ENCODE assay signal across 8 mouse cellular contexts in the genomic region with DNA sequence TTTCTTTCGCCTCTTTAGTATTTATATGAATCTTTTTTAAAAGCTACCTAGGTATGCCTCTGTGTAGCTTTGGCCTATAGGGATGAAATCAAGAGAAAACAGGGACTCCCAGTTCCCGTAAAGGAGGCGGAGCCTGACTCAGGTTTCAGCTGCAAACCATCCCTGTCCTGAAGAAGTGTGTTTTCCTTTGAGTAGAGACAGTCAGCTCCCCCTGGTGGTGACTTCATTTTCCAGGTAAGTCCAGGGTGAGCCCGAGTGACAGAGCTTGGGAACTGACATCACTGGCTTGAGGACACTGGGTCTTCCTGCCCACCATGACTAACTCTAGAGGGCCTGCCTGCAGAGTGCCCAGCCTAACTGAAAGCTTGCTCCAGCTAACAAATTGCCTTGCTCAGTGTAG. TPM values are rescaled to one million over a fixed set of nuclear protein-coding genes. Genes with fewer than 3 reads are reported as not detected.
DNase-seq lines count a peak whose midpoint lies in the region; ATAC-seq and TF ChIP-seq lines count a peak whose summit lies in the region.

No protein-coding gene starts in this region.

- no peak overlapping the region for H3K4me3 ChIP-seq in neural tube, embryonic 15.5 days (replicated peaks)
- H3K4me3 ChIP-seq in hindbrain, embryonic 15.5 days, result no peak overlapping the region
- H3K4me3 ChIP-seq in midbrain, embryonic 11.5 days (ENCODE audit: low read depth, low read length), result no peak overlapping the region
- no peak overlapping the region for H3K4me3 ChIP-seq in thymus, adult 2 months (ENCODE audit: control insufficient read depth, insufficient read depth, low read length)

- no peak for ATAC-seq in neural tube, embryonic 15.5 days (ENCODE audit: low FRiP score)
- ATAC-seq in hindbrain, embryonic 15.5 days (ENCODE audit: low FRiP score, low read depth), result peak; percentile 48; the same call in 1 of the 2 replicates
- 0 out of 2 replicates have a peak, but pooled peaks have one; percentile 30 for ATAC-seq in midbrain, embryonic 11.5 days (ENCODE audit: low FRiP score)

- 48% methylated on average over 4 of the region's 4 CpGs for WGBS in neural tube, embryonic 15.5 days
- 44% methylated on average over 4 of the region's 4 CpGs for WGBS in hindbrain, embryonic 15.5 days
- 37% methylated on average over 4 of the region's 4 CpGs for WGBS in midbrain, embryonic 11.5 days
- WGBS in thymus, adult 2 months, result 50% methylated on average over 4 of the region's 4 CpGs

- TF ChIP-seq POLR2A in thymus, adult 2 months (IDR thresholded peaks at IDR 0.05; ENCODE audit: control insufficient read depth, extremely low read depth, insufficient read depth, low read length, poor library complexity), result no peak

- H3K9ac ChIP-seq in neural tube, embryonic 15.5 days (replicated peaks), result no peak overlapping the region
- no peak overlapping the region for H3K9ac ChIP-seq in hindbrain, embryonic 15.5 days
- no peak overlapping the region for H3K9ac ChIP-seq in midbrain, embryonic 11.5 days (ENCODE audit: low read length)

- TF ChIP-seq CTCF in thymus, adult 2 months (IDR thresholded peaks at IDR 0.05; ENCODE audit: borderline replicate concordance, control insufficient read depth, extremely low read depth, insufficient read depth, low read length, poor library complexity), result peak; percentile 25; the same call in 1 of the 2 replicates

- H3K4me2 ChIP-seq in neural tube, embryonic 15.5 days, result no peak overlapping the region
- no peak overlapping the region for H3K4me2 ChIP-seq in hindbrain, embryonic 15.5 days
- no peak overlapping the region for H3K4me2 ChIP-seq in midbrain, embryonic 11.5 days

- H3K27ac ChIP-seq in neural tube, embryonic 15.5 days (replicated peaks), result no peak overlapping the region
- no peak overlapping the region for H3K27ac ChIP-seq in hindbrain, embryonic 15.5 days (replicated peaks)
- H3K27ac ChIP-seq in midbrain, embryonic 11.5 days (ENCODE audit: low read depth, low read length), result no peak overlapping the region
- no peak overlapping the region for H3K27ac ChIP-seq in thymus, adult 2 months (ENCODE audit: control insufficient read depth, insufficient read depth, low read length)

- H3K27me3 ChIP-seq in neural tube, embryonic 15.5 days (replicated peaks), result no peaks in the 10 kb centered on the region
- no peaks in the 10 kb centered on the region for H3K27me3 ChIP-seq in hindbrain, embryonic 15.5 days
- no peaks in the 10 kb centered on the region for H3K27me3 ChIP-seq in midbrain, embryonic 11.5 days (ENCODE audit: control insufficient read depth, insufficient read depth, low read length)
- no peaks in the 10 kb centered on the region for H3K27me3 ChIP-seq in thymus, adult 2 months (ENCODE audit: control insufficient read depth, insufficient read depth, low read length)

- DNase-seq in neural tube, embryonic 10.5 days (ENCODE audit: extremely low spot score, low spot score), result peak; percentile 48
- DNase-seq in adrenal gland, adult 2 months, result peak; percentile 66
- peak; percentile 75 for DNase-seq in embryo, embryonic 11 days
- peak; percentile 35 to 67 for DNase-seq in layer of hippocampus, postnatal 25 days (ENCODE audit: extremely low spot score in 1 of 2, low spot score in 1 of 2)
- peak; percentile 89 for DNase-seq in midbrain, embryonic 11.5 days (ENCODE audit: low spot score, missing footprints)
- DNase-seq in thymus, adult 2 months, result peak; percentile 69

- no peaks in the 10 kb centered on the region for H3K9me3 ChIP-seq in neural tube, embryonic 15.5 days (replicated peaks)
- no peaks in the 10 kb centered on the region for H3K9me3 ChIP-seq in hindbrain, embryonic 15.5 days
- no peaks in the 10 kb centered on the region for H3K9me3 ChIP-seq in midbrain, embryonic 11.5 days (ENCODE audit: control insufficient read depth, low read length)

- no peaks in the 10 kb centered on the region for H3K36me3 ChIP-seq in neural tube, embryonic 15.5 days
- no peaks in the 10 kb centered on the region for H3K36me3 ChIP-seq in hindbrain, embryonic 15.5 days
- H3K36me3 ChIP-seq in midbrain, embryonic 11.5 days (ENCODE audit: control insufficient read depth, insufficient read depth, low read length), result no peaks in the 10 kb centered on the region
- H3K36me3 ChIP-seq in thymus, adult 2 months (ENCODE audit: control insufficient read depth, insufficient read depth, low read length), result no peaks in the 10 kb centered on the region

- H3K4me1 ChIP-seq in neural tube, embryonic 15.5 days, result no peaks in the 10 kb centered on the region
- no peaks in the 10 kb centered on the region for H3K4me1 ChIP-seq in hindbrain, embryonic 15.5 days (replicated peaks)
- no peaks in the 10 kb centered on the region for H3K4me1 ChIP-seq in midbrain, embryonic 11.5 days (ENCODE audit: control insufficient read depth, insufficient read depth, low read length)
- H3K4me1 ChIP-seq in thymus, adult 2 months (replicated peaks; ENCODE audit: control insufficient read depth, insufficient read depth, low read length), result no peaks in the 10 kb centered on the region

RNA-seq across cellular contexts. Expression of a gene that starts 7.3 kb away (rescaled TPM):
- 0.77 and 1.3 TPM in 2 replicates for polyA plus RNA-seq in neural tube, embryonic 15.5 days (2015; fragmentation: Nextera tagmentation; extraction: Ambion mirVana)
- 1 to 10 TPM in 1 of 2 experiments, under 1 TPM in 1; 0.97 to 1.3 TPM for total RNA-seq in adrenal gland, adult 2 months (2021)
- 0.83 and 1.3 TPM in 2 replicates for polyA plus RNA-seq in adrenal gland, adult 2 months (2012; rRNA removed)
- 0.44 and 0.63 TPM in 2 replicates for polyA plus RNA-seq in hindbrain, embryonic 15.5 days (2015; fragmentation: Nextera tagmentation; extraction: Ambion mirVana)
- total RNA-seq in layer of hippocampus, postnatal 25 days (2021), result under 1 TPM; 0.66 TPM
- 0.23 and 0.57 TPM in 2 replicates for polyA plus RNA-seq in midbrain, embryonic 11.5 days (2014; fragmentation: Nextera tagmentation; extraction: Ambion mirVana)
- polyA plus RNA-seq in thymus, adult 2 months (2012; rRNA removed), result 2.5 and 3.4 TPM in 2 replicates

RNA-seq across cellular contexts. Expression of a gene that starts 43.4 kb away (rescaled TPM):
- polyA plus RNA-seq in neural tube, embryonic 15.5 days (2015; fragmentation: Nextera tagmentation; extraction: Ambion mirVana), result 12.0 and 12.8 TPM in 2 replicates
- 1 to 10 TPM; 2.6 to 3.9 TPM for total RNA-seq in adrenal gland, adult 2 months (2021)
- polyA plus RNA-seq in adrenal gland, adult 2 months (2012; rRNA removed), result 2.2 and 2.3 TPM in 2 replicates
- 10.1 and 11.6 TPM in 2 replicates for polyA plus RNA-seq in hindbrain, embryonic 15.5 days (2015; fragmentation: Nextera tagmentation; extraction: Ambion mirVana)
- 1 to 10 TPM; 5.1 to 6.1 TPM for total RNA-seq in layer of hippocampus, postnatal 25 days (2021)
- 9.8 and 10.6 TPM in 2 replicates for polyA plus RNA-seq in midbrain, embryonic 11.5 days (2014; fragmentation: Nextera tagmentation; extraction: Ambion mirVana)
- 1.6 and 2.0 TPM in 2 replicates for polyA plus RNA-seq in thymus, adult 2 months (2012; rRNA removed)

RNA-seq across cellular contexts. Expression of a gene that starts 58.6 kb away (rescaled TPM):
- 1.0 and 1.1 TPM in 2 replicates for polyA plus RNA-seq in neural tube, embryonic 15.5 days (2015; fragmentation: Nextera tagmentation; extraction: Ambion mirVana)
- total RNA-seq in adrenal gland, adult 2 months (2021), result 1 to 10 TPM in 1 of 2 experiments, under 1 TPM in 1; 0.89 to 3.0 TPM
- not detected in 2 replicates for polyA plus RNA-seq in adrenal gland, adult 2 months (2012; rRNA removed)
- 0.24 and 0.51 TPM in 2 replicates for polyA plus RNA-seq in hindbrain, embryonic 15.5 days (2015; fragmentation: Nextera tagmentation; extraction: Ambion mirVana)
- total RNA-seq in layer of hippocampus, postnatal 25 days (2021), result under 1 TPM in 1 of 2 experiments, not detected in 1; 0.12 TPM
- polyA plus RNA-seq in midbrain, embryonic 11.5 days (2014; fragmentation: Nextera tagmentation; extraction: Ambion mirVana), result not detected in 2 replicates
- polyA plus RNA-seq in thymus, adult 2 months (2012; rRNA removed), result 0.33 and 3.3 TPM in 2 replicates
